Mouse (Mus musculus) midbrain, embryonic 12.5 days (tissue): ENCODE results near the gene Sh3bp1. TPM values are rescaled to one million over a fixed set of nuclear protein-coding genes. Genes with fewer than 3 reads are reported as not detected.

Source experiments
- ATAC-seq: fragments of 200-750 bp; cut with Nextera tagmentation; 2 replicates; pipeline ENCODE4 v1.8.0; 2017; ENCODE audit warnings: low read depth, moderate TSS enrichment, moderate library complexity; ENCODE audit not compliant: low FRiP score
- H3K27ac ChIP-seq: fragments of 300-500 bp; sonication (generic); replicated peaks from 2 replicates; pipeline ENCODE4 v1.5.1; 2016; ENCODE audit warnings: mild to moderate bottlenecking
- H3K27me3 ChIP-seq: fragments of 300-500 bp; sonication (generic); 2 replicates; pipeline ENCODE4 v1.6.1; 2016; ENCODE audit warnings: mild to moderate bottlenecking
- H3K36me3 ChIP-seq: fragments of 300-500 bp; sonication (generic); 2 replicates; pipeline ENCODE4 v1.6.1; 2016
- H3K4me1 ChIP-seq: fragments of 300-500 bp; sonication (generic); 2 replicates; pipeline ENCODE4 v1.6.1; 2016
- H3K4me2 ChIP-seq: fragments of 300-500 bp; sonication (generic); replicated peaks from 2 replicates; pipeline ENCODE4 v1.6.1; 2016; ENCODE audit warnings: mild to moderate bottlenecking, moderate library complexity
- H3K4me3 ChIP-seq: fragments of 300-500 bp; sonication (generic); 2 replicates; pipeline ENCODE4 v1.5.1; 2016; ENCODE audit warnings: mild to moderate bottlenecking
- H3K9ac ChIP-seq: fragments of 300-500 bp; sonication (generic); replicated peaks from 2 replicates; pipeline ENCODE4 v1.6.1; 2016; ENCODE audit warnings: mild to moderate bottlenecking, moderate library complexity
- H3K9me3 ChIP-seq: fragments of 300-500 bp; sonication (generic); 2 replicates; pipeline ENCODE4 v1.6.1; 2016; ENCODE audit warnings: mild to moderate bottlenecking
- WGBS: fragments of 180-500 bp; shearing (Covaris S2); methylation state at CpG from one replicate; pipeline ENCODE4 v1.1.7; 2016; 5-methylcytosine and 5-hydroxymethylcytosine counted together
- polyA plus RNA-seq: library from polyadenylated mRNA; unstranded; fragments of >200 nt; fragmentation: Nextera tagmentation; extraction: Ambion mirVana; gene quantifications from 2 replicates; pipeline ENCODE4 v1.2.1, GENCODE M21; 2016

Gene Sh3bp1
- polyA plus RNA-seq, 1 experiment from 2014 or later, result 9.3 TPM

DNA sequence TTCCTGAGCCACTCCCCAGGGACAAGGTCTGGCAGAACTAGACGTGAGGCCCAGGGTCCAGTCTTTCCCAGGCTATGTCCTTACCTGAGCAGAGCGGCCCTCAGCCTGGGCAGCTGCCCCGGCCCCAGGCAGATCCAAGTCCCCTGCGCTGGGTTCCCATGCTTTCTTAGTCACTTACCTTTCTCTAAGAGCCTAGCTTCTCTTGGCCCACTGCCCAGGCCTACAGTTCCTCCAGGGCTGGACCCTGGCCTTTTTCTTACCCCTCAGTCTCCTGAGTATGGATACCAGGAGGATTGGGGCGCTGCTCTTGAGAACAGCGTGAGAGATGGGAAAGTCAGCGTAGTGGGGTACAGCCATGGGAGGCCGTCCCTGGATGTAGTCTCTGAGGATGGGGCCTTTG, 19.1 kb upstream of the Sh3bp1 start:
- Histone ChIP-seq H3K9me3 (no peaks in the 10 kb centered on the region), H3K36me3 (peaks cover 50% of the 10 kb centered on the region), H3K27ac (no peak overlapping the region), H3K4me1 (peaks cover 25% of the 10 kb centered on the region), H3K9ac (0 out of 2 replicates have a peak overlapping the region, but pooled peaks have one; percentile 0), H3K27me3 (no peaks in the 10 kb centered on the region), H3K4me2 (no peak overlapping the region), H3K4me3 (no peak overlapping the region)
- ATAC-seq, result no peak
- 96% methylated on average over 8 of the region's 8 CpGs for WGBS

DNA sequence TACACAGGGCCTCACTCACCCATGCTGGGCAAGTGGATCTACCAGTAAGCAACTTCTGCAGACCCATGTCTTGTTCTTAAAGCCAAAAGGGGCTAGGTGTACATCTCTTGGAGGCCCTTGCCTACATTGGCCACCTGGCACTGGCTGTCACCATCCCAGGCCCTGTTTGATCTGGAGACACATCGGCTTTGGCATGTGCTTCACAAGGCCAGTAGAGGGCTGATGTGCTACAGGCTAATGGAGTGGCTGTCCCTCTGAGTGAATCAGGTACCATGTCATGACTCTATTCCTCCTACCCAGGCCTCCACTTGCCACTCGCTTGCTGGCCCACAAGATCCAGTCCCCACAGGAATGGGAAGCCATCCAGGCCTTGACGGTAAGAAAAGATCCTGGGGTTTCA, 17.7 kb upstream of the Sh3bp1 start:
- H3K9me3 ChIP-seq, result no peaks in the 10 kb centered on the region
- no peak overlapping the region for H3K4me2 ChIP-seq
- H3K4me1 ChIP-seq, result peaks cover 14% of the 10 kb centered on the region
- H3K9ac ChIP-seq, result no peak overlapping the region
- WGBS, result 87% methylated on average over 3 of the region's 3 CpGs
- H3K27ac ChIP-seq, result no peak overlapping the region
- H3K27me3 ChIP-seq, result no peaks in the 10 kb centered on the region
- H3K36me3 ChIP-seq, result peaks cover 63% of the 10 kb centered on the region
- no peak for ATAC-seq
- H3K4me3 ChIP-seq, result no peak overlapping the region

DNA sequence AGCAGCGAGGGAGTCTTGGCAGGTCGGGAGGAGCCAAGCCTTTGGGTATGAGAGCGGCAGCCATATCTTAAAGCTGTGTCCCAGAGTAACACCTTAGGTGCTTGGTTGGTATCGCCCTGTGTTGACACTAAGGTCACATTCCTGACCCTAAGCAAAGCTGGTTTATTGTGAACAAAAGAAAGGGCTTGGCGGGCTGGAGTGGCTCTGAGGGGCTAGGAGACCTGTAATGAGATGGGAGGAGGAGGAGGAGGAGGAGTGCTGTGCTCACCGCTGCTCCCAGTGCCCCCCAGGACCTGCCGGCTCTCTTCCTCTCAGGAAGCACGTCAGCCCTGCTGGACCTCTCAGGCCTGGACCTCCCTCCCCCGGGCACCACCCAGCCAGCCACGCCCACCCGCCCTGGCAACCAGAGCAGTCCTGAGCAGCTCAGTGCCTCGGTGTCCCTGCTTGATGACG, 10.1 kb upstream of the Sh3bp1 start:
- Histone ChIP-seq H3K4me3 (no peak overlapping the region), H3K9ac (no peak overlapping the region), H3K4me1 (peaks cover 8% of the 10 kb centered on the region; the same call in 1 of the 2 replicates), H3K27me3 (no peaks in the 10 kb centered on the region), H3K27ac (no peak overlapping the region), H3K36me3 (peaks cover 90% of the 10 kb centered on the region), H3K9me3 (no peaks in the 10 kb centered on the region), H3K4me2 (no peak overlapping the region)
- no peak for ATAC-seq
- 15% methylated on average over 13 of the region's 13 CpGs for WGBS

DNA sequence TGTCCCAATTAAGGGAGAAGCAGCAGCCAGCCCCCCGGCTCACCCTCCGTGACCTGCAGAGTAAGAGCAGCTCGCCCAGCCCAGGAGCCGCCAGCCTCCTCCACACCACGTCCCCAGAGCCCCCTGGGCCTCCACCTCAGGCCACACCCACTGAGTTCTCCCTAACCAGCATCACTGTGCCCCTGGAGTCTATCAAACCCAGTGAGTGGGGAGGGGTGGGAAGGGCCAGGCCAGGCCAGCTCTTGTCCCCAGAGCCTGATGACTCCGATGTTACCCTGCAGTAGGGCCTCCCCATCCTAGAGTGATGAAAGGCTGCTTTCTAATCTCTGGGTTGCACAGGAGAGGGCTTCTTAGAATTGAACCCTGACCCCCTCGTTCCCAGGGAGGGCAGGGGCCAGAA, 7.1 kb upstream of the Sh3bp1 start:
- no peak overlapping the region for H3K4me2 ChIP-seq
- no peaks in the 10 kb centered on the region for H3K9me3 ChIP-seq
- H3K27me3 ChIP-seq, result no peaks in the 10 kb centered on the region
- WGBS, result 57% methylated on average over 7 of the region's 7 CpGs
- ATAC-seq, result no peak
- H3K27ac ChIP-seq, result no peak overlapping the region
- H3K36me3 ChIP-seq, result peaks cover 63% of the 10 kb centered on the region
- H3K4me1 ChIP-seq, result peaks cover 8% of the 10 kb centered on the region; the same call in 1 of the 2 replicates
- H3K4me3 ChIP-seq, result no peak overlapping the region
- H3K9ac ChIP-seq, result no peak overlapping the region

DNA sequence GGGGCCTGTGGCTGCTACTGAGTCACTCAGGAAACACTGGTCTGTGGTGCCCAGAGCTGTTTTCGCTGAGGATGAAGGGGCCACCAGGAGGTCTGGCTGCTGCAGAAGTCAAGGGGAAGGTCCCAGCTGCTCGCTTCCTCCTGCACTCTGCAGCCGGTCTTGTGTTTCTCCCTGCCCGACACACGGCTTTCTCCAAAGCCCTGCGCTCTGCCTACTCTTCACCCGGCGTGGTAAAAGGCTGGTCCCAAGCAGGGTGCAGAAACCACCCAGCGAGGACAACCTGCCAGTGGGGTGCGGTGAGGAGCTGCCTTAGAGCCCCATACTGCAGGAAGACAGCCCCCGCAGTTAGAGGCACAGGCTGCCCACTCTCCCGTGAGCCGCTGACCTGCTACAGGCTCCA, 4.8 kb upstream of the Sh3bp1 start:
- H3K27ac ChIP-seq, result no peak overlapping the region
- peaks cover 44% of the 10 kb centered on the region for H3K36me3 ChIP-seq
- no peaks in the 10 kb centered on the region for H3K9me3 ChIP-seq
- no peak overlapping the region for H3K4me3 ChIP-seq
- no peak overlapping the region for H3K4me2 ChIP-seq
- 79% methylated on average over 13 of the region's 13 CpGs for WGBS
- ATAC-seq, result no peak
- peaks cover 5% of the 10 kb centered on the region; the same call in 1 of the 2 replicates for H3K4me1 ChIP-seq
- H3K27me3 ChIP-seq, result peaks cover 16% of the 10 kb centered on the region
- H3K9ac ChIP-seq, result no peak overlapping the region

DNA sequence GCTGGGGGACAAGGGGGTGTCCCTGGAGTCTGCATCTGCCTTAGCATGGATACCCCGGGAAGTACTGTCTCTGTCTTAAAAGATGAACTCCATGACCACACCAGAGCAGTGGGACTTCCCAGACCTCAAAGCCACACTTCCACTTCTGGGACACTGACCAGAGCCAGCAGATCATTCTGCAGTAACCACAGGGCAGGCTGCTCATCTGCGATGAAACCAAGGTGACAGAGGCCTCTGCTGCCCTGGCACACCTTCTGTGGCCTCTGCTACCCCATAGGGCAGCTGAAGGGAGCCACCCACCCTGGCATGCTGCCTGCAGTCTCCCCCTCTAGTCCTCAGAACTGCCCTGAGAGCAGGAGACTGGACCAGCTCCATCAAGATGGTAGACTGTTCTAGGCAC, 3.8 kb upstream of the Sh3bp1 start:
- H3K4me2 ChIP-seq, result no peak overlapping the region
- H3K27ac ChIP-seq, result 0 out of 2 replicates have a peak overlapping the region, but pooled peaks have one; percentile 32
- no peak overlapping the region for H3K9ac ChIP-seq
- peaks cover 26% of the 10 kb centered on the region for H3K27me3 ChIP-seq
- H3K4me1 ChIP-seq, result peaks cover 15% of the 10 kb centered on the region
- no peaks in the 10 kb centered on the region for H3K9me3 ChIP-seq
- 87% methylated on average over 2 of the region's 2 CpGs for WGBS
- peaks cover 36% of the 10 kb centered on the region for H3K36me3 ChIP-seq
- ATAC-seq, result no peak
- H3K4me3 ChIP-seq, result no peak overlapping the region

DNA sequence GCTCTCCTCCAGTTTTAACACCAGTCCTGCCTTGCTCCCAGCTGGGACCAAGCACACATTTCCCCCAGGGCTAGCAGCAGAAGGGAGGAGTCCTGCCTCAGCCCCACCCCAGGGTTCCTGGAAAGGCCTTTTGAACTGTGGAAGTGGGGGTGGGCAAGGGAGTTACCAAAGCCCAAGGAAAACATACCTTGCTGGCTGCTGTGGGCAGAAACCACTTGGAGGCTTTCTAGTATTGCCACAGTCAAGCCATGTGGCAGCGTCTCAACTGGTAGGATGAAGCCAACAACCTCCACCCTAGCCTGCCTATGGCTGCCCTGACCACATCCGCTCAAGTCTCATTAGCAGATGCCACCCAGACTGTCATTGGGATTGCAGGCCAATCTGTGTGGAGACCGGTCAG, 3.4 kb upstream of the Sh3bp1 start:
- H3K27me3 ChIP-seq, result peaks cover 30% of the 10 kb centered on the region
- no peak overlapping the region for H3K4me3 ChIP-seq
- 93% methylated on average over 3 of the region's 3 CpGs for WGBS
- H3K9ac ChIP-seq, result no peak overlapping the region
- no peak overlapping the region for H3K4me2 ChIP-seq
- peaks cover 19% of the 10 kb centered on the region for H3K4me1 ChIP-seq
- H3K9me3 ChIP-seq, result no peaks in the 10 kb centered on the region
- H3K36me3 ChIP-seq, result peaks cover 32% of the 10 kb centered on the region
- ATAC-seq, result no peak
- H3K27ac ChIP-seq, result 0 out of 2 replicates have a peak overlapping the region, but pooled peaks have one; percentile 32

DNA sequence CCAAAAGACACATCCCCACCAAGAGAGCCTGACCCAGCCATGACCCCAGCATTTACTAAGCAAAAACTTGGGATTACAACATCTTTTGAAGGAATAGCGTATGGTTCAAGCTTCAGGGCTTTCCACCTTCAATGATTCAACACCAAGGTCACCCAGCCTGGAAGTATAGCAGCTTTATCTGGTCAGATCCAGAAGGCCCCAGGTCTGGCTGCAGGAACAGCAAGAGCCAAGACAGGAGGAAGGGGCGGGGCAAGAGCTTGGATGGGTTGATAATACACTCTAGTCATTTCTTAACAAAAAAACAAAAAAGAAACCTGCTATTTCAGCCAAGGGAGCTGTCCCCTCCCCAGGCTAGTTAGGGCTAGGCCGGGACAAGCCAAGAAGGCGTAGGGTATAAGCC, 2.1 kb upstream of the Sh3bp1 start:
- no peaks in the 10 kb centered on the region for H3K9me3 ChIP-seq
- peaks cover 40% of the 10 kb centered on the region for H3K27me3 ChIP-seq
- H3K36me3 ChIP-seq, result peaks cover 18% of the 10 kb centered on the region
- no peak overlapping the region for H3K4me2 ChIP-seq
- 90% methylated on average over 4 of the region's 4 CpGs for WGBS
- no peak for ATAC-seq
- no peak overlapping the region for H3K9ac ChIP-seq
- H3K4me3 ChIP-seq, result no peak overlapping the region
- no peak overlapping the region for H3K27ac ChIP-seq
- H3K4me1 ChIP-seq, result peaks cover 25% of the 10 kb centered on the region

DNA sequence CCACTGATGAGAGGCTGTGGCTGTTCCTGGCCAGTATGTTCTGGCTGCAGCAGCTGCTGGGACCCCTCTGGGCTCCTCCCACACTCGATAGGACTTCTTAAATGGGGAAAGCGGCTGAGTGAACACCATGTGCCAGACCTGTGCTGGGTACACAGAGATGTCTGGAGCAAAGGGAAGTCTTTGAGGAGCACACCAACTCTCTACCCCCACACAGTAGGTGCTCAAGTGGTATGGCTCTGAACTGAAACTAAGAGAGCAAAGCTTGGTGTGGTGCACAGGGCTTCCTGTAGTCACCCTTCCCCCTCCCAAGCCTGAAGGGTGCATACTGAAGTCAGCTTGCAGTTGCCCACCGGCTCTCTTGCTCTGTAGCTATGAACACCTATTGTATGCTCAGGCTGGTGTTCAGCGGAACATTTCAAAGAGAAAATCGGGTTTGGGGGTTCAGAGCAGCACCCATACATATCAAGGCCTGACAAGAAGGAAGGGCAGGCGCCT, 1.0 kb upstream of the Sh3bp1 start:
- no peak overlapping the region for H3K4me3 ChIP-seq
- no peak overlapping the region for H3K9ac ChIP-seq
- H3K27me3 ChIP-seq, result peaks cover 40% of the 10 kb centered on the region
- H3K9me3 ChIP-seq, result no peaks in the 10 kb centered on the region
- H3K27ac ChIP-seq, result no peak overlapping the region
- H3K4me1 ChIP-seq, result peaks cover 25% of the 10 kb centered on the region
- H3K36me3 ChIP-seq, result peaks cover 8% of the 10 kb centered on the region
- 56% methylated on average over 6 of the region's 6 CpGs for WGBS
- H3K4me2 ChIP-seq, result no peak overlapping the region
- no peak for ATAC-seq

DNA sequence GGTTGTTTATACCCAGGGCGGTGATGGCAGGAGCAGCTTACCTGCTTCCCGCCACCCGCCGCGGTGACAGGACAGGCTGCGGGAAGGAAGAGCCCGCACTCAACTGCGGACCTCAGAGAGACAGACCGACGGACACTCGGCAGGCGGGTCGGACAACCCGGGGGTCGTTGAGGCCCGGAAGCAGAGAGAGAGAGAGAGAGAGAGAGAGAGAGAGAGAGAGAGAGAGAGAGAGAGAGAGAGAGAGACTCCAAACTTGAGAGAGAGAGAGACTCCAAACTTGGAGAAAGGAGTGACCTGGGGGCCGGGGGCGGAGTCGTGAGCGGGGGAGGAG, 194 bp upstream of the Sh3bp1 start, which contains the start of gene Gm49510:
TSS of gene Gm49510 (plus strand) at position 259 of the 331 bp plus-strand sequence.
- WGBS, result 5% methylated on average over 19 of the region's 20 CpGs
- Histone ChIP-seq H3K27ac (no peak within 1 kb of the TSS), H3K4me1 (peaks cover 25% of the 10 kb centered on the region), H3K27me3 (peaks cover 40% of the 10 kb centered on the region), H3K36me3 (no peaks in the 10 kb centered on the region), H3K9ac (peak within 1 kb of the TSS; percentile 65), H3K9me3 (no peaks in the 10 kb centered on the region), H3K4me3 (peak within 1 kb of the TSS; percentile 53), H3K4me2 (peak within 1 kb of the TSS; percentile 94)
- no peak for ATAC-seq

DNA sequence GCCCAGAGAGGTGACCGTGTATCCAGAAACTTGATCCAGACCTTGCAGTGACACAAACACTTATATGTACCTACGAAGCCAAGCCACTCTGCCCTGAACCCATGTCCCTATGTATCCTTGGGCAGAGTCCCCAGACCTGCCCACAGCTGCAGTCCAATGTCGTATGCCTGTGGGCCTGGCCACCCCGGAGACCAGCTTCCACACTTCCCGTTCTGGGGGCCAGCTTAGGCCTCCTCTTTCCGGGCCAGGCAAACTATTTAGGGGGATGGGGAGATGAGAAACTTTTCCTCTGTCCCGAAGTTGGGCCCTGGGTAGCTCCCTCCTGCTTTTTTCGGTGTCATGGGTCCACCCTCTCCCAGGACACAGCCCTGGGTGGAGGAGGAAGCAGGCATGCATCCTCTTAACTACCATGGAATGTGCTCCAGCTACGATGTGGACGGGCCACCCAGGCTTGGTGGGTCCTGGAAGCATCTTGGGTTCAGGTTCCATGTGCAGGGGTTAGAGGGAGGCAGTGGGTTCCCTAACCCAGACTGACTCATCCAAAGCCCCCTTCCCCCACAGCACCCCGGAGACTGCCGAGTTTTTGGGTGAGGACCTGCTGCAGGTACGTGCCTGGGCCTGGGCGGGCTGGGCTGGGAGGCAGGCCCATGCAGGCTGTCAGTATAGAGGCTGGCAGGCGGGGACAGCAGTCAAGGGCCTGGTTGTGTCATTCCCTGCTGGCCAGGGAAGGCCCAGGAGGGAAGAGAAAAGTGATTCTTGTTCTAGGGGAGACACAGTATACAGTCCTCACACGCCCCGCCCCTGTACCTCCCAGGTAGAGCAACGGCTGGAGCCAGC, 1.2 kb downstream of the Sh3bp1 start:
- H3K9ac ChIP-seq, result peak overlapping the region; percentile 43
- H3K27me3 ChIP-seq, result peaks cover 40% of the 10 kb centered on the region
- peaks cover 25% of the 10 kb centered on the region for H3K4me1 ChIP-seq
- no peaks in the 10 kb centered on the region for H3K9me3 ChIP-seq
- H3K27ac ChIP-seq, result no peak overlapping the region
- H3K36me3 ChIP-seq, result no peaks in the 10 kb centered on the region
- H3K4me3 ChIP-seq, result peak overlapping the region; percentile 53
- 21% methylated on average over 18 of the region's 18 CpGs for WGBS
- H3K4me2 ChIP-seq, result peak overlapping the region; percentile 94
- ATAC-seq, result no peak

DNA sequence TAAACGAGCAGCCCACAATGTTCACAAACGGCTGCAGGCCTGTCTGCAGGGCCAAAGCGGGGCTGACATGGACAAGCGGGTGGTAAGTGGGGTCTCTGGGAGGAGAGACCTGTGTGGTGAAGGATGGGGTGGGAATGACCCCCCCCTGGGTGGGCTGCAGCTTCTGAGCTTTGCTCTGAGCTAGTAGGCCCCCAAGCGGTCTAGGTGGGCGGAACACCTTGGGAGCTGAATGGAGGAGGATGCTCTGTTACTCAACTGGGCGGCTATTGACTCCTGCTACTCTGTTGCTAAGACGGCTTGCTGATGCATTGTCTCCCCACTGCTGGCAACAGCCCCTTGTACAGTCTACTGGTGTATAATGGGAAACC, 1.8 kb downstream of the Sh3bp1 start:
- H3K4me2 ChIP-seq, result peak overlapping the region; percentile 94; the same call in 1 of the 2 replicates

More for the DNA sequence above, 1.8 kb downstream of the Sh3bp1 start:
- H3K4me3 ChIP-seq, result no peak overlapping the region
- peak overlapping the region; percentile 43; the same call in 1 of the 2 replicates for H3K9ac ChIP-seq
- no peaks in the 10 kb centered on the region for H3K36me3 ChIP-seq
- H3K9me3 ChIP-seq, result no peaks in the 10 kb centered on the region
- peaks cover 40% of the 10 kb centered on the region for H3K27me3 ChIP-seq
- no peak for ATAC-seq
- WGBS, result 41% methylated on average over 8 of the region's 8 CpGs
- peaks cover 25% of the 10 kb centered on the region for H3K4me1 ChIP-seq
- H3K27ac ChIP-seq, result no peak overlapping the region
